Mouse (Mus musculus) urinary bladder, postnatal 25 days (tissue): ENCODE data around the gene Slc25a44.
"Not testable (repeated sequence)": the region's sequence is repeated elsewhere in the genome, so short reads cannot be mapped to it uniquely, and the experiment has no call there.

Experiments
- DNase-seq: peaks from one replicate; pipeline ENCODE4 v3.0.0; 2022; ENCODE audit warnings: low spot score

The Slc25a44 gene

DNA sequence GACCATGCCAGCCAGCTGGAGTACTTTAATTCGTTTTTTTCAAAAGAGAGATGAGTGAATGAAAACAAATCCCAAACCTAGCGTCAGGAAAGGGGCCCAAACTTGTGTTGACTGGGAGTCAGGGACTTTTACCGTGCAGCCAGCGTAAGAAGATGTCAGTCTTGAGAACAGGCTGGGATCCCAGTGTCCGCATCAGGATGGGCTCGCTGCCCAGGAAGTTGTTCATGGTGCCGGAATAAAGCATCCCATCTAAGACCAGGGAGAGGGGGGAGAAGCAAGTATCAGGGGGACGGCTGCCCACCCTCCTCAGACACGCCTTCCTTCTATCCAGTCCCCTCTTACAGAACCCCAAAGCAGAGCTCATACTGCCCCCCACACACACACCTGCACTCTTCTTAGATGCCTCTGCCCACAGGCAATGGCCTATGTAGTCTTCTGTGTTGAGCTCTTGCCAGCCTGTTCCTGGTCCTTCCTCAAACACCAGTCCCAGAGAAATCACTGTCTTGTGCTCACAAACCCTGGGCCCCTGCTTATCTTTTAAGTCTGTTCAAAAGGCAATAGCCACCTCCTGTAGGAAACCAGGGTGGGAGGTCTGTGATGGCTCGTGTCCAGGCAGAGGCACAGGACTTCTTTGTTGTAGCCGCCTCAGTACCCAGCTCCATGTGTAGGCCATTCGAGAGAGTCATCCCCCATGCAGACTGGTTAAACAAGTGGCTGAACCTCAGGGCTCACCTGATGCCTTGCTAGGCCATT, 25.6 kb upstream of the Slc25a44 start:
- no peak for DNase-seq

DNA sequence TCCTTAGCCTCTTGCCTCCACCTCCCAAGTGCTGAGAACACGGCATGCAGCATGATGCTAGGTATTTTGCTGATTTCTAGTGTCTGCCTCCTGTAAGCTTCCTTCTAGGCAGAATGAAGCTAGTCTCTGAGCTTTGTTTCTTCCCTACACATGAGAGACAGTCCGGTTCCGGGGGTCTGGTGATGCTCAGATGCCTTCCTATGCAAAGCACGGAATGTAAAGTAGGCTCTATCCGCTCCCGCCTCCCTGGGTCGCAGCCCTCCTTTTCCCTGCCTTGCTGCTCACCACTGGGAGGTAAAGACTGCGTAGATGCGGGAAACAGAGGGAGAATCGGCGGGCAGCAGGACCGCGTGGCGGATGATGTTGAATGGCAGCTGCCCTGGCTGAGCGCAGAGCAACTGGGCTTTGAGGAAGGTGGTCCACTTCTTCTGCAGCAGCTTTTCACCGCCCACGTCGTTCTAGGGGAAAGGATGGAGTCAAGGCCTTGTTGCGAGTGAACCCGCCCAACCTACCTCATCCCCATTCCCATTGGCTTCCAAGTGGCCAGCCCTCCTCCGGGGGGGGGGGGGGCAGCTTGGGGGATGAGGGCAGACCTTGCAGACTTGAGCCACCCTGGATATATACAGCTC, 24.6 kb upstream of the Slc25a44 start:
- DNase-seq = no peak

GRCm38 (mm10) chr3:88448443-88448842, 23.5 kb upstream of the Slc25a44 start:
- no peak for DNase-seq

DNA sequence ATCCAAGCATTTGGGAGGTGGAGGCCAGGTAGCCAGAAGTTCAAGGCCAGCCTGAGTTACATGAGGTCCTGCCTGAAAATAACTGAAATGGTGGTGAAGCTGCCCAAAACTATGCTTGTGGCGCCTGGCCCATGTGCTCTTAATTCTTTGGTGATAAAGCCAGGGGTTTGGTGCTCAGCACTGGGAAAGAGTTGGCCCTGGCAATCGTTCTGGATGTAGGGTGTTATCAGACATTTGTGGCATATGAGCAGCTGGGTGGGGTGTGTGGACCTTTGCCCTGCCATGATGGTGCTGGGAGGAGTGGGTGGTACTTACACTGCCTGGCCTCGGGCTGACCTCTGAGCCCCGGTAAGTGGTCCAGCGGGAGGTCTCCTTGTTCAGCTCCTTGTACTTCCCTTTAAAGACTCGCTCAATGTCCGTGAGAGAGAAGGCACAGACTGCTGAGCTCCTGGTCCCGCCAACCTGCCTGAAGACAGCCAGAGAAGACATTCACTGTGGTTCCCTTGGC, 22.8 kb upstream of the Slc25a44 start:
- no peak for DNase-seq

GRCm38 (mm10) chr3:88446471-88447123, 21.7 kb upstream of the Slc25a44 start:
- no peak for DNase-seq

- DNase-seq = no peak
Measured at GRCm38 (mm10) chr3:88442888-88443287, 17.9 kb upstream of the Slc25a44 start.

GRCm38 (mm10) chr3:88442488-88442887, 17.5 kb upstream of the Slc25a44 start:
- no peak for DNase-seq

DNA sequence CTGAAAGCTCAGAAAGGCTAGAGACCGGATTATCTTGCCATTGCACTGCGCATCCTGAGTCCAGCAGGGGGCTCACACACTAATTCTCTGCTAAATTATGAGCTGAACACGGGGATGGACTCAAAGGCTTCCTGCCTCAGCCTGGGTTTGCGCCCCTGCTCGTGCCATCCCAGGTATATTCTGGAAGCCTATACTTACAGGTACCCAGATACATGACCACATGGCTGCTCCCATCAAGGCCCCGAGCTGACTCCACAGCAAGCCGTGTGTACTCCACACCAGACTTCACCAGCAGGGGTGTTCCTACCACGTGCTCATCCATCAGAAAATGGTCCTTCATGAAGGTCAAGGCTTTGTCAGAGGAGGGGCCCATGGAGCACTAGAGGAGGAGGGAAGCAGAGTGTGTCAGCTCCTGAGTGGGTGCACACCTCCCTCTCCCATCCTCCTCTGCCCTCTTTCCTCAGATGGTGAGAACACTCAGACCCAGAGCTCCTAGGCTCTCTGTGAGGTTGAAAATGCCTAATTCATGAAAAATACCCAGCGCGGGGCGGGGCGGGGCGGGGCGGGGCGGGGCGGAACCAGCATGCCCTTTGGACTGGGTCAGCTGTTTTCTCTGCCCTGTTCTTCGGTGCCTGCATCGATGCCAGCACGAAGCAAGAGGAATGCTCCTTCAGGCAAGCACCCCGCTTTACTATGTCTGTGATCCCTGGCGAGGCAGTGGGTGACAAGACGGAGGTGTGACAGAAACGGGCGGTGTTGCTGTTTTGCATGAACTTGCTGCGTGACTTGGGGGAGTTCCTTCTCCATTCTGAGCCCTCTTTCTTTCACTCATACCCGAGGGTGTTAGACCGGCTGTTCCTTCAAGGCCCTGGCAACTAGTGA, 15.8 kb upstream of the Slc25a44 start:
- DNase-seq = no peak

- DNase-seq = no peak
Measured at GRCm38 (mm10) chr3:88439582-88439981, 14.6 kb upstream of the Slc25a44 start.

GRCm38 (mm10) chr3:88437454-88437853, 12.5 kb upstream of the Slc25a44 start:
- DNase-seq = no peak

DNA sequence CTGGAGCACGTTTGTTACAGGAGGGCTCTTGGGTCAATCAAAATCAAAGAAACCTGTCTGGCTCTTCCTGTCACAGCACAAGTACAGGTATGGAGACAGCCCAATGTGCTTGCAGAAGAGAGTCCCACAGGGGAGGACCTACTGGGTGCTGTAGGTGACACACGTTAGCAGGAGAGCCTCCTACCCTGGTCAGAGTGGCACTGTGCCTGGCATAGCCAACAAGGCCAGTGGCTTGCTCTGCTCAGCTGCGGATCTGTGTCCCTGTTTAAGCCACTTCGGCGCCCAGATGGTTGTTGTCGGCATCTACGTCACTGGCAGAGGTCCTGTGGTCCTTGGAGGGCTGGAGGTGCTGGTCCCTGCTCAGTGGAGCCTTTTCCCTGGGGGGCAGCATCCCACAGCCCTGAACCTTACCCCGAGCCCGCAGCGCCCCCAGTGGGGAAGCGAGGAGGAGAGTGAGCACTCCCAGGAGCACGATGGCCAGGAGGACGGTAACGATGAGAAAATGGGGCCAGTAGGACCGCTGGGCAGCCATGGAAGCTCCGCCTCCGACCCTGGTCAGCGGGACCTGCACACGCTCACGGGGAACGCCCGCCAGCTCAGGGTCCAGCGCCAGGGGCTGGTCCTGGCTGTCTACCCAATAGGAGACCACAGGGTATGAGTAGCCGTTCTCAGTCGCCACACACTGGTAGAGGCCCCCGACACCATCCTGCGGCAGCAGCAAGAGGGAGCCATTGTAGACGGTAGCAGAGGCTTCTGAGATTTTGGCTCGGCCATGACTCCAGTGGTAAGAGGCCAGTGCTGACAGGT, 11.7 kb upstream of the Slc25a44 start:
- no peak for DNase-seq

- no peak for DNase-seq
Measured at GRCm38 (mm10) chr3:88435515-88435914, 10.6 kb upstream of the Slc25a44 start.

DNA sequence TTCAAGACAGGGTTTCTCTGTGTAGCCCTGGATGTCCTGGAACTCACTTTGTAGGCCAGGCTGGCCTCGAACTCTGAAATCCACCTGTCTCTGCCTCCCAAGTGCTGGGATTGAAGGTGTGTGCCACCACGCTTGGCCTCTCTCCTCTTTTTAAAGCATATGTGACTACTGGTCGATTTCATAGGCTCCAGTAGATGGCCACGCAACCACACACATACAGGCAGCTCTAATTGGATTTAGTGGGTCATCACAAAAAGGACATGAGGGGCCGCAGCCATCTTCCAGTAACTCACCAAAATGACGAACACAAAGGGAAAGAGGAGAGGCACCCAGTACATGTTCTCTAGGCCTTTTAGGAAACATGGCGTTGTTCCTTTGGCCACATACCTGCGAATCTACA, 3.7 kb upstream of the Slc25a44 start:
- DNase-seq = not testable (repeated sequence)

- DNase-seq = no peak
Measured at GRCm38 (mm10) chr3:88427342-88427905, 2.5 kb upstream of the Slc25a44 start.

DNA sequence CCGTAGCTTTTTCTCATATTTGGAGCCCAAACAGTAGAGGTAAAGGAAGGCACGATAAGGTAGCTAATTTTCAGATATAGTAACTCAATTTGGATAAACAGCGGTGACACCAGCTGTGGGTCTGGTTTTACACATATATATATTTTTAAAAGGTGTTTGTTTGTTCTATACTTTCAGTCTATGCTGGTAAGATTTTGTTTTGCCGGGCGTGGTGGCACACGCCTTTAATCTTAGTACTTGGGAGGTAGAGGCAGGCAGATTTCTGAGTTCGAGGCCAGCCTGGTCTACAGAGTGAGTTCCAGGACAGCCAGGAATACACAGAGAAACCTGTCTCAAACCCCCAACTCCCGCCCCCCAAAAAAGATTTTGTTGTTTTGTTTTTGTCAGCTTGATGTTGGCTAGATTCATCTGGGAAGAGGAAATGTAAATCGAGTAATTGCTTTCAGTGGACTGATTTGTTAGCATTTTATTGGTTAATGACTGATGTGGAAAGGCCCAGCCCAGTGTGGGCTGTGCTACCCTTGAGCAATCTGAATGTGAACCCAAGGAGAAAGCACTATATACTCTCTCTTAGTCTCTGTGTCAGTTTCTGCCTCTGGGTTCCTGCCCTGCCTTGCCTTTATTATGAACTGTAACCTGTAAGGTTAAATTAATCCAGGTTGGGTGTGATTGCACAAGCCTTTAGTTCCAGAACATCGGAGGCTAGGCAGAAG, 925 bp upstream of the Slc25a44 start:
- DNase-seq = no peak

- no peak for DNase-seq
Measured at GRCm38 (mm10) chr3:88425330-88425689, 371 bp upstream of the Slc25a44 start.

DNA sequence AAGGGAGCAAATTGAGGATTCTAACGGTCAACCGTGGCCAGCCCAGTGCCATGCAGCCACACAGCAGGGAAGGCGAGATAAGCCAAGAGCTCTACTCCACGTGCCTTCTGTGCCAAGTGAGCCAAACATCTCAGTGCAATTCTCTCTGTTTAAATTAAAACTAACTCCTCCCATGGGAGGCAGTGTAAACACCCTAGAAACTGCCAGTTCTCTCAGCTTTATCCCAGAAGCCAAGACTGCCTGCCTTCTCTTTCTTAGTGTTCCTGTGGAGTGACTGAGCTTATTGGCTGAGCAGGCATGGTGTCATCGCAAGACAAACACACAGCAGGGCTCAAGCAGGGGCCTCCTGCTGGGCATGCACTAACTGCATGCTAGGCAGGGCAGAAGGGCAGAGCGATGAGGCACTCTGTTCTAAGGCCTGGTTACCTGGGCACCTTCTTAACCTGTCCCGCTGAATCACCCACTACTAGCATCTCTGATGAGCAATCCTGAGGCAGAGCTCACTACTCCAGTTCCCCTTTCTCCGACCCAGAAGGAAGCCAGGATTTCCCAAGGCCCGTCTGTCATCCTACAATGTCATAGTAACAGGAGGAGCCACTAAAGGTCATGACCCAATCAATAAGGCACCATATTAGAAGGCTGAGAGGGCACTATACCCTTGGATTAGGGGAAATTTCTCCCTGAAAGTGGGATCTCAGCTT, 2.8 kb downstream of the Slc25a44 start:
- no peak for DNase-seq

DNA sequence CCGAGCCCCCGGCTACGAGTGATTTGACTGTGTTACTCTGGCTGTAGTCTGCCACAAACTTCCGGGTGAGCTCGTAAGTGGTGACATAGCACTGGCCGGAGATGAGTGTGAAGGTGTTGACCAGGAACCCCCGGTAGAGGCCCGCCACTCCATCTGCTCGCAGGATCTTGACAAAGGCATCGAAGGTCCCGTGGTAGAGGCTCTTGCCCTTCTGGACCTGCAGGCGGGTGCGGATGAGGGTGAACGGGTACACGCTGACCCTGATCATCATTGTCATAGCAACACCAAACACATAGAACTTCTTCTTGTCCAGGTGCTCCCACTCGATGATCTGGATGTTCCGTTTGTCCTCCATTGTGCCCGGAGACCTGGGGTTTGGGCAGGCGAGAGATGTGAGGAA, 4.2 kb downstream of the Slc25a44 start:
- no peak for DNase-seq

- DNase-seq = no peak
Measured at GRCm38 (mm10) chr3:88418016-88418415, 6.9 kb downstream of the Slc25a44 start.

- DNase-seq = no peak
Measured at GRCm38 (mm10) chr3:88415668-88416067, 9.3 kb downstream of the Slc25a44 start.
